Mouse (Mus musculus): Measurements from ENCODE around the gene Tns3. TPM values are rescaled to one million over a fixed set of nuclear protein-coding genes. Genes with fewer than 3 reads are reported as not detected.

Gene Tns3
- total and polyA plus RNA-seq, 3 experiments = 0.22 TPM; not detected in 2

- no peaks in the 10 kb centered on the region for H3K27me3 ChIP-seq (ENCODE audit: insufficient read depth, low read length)
- DNase-seq (ENCODE audit: low spot score) (no peak), ATAC-seq (ENCODE audit: extremely low read depth, insufficient number of reproducible peaks, low FRiP score, poor library complexity, severe bottlenecking) (no peak)
- H3K36me3 ChIP-seq (replicated peaks) = no peaks in the 10 kb centered on the region
- no peak overlapping the region for H3K4me3 ChIP-seq (ENCODE audit: low read depth, low read length)
- H3K9me3 ChIP-seq (replicated peaks) = peaks cover 6% of the 10 kb centered on the region
- TF ChIP-seq CTCF (IDR thresholded peaks at IDR 0.05; ENCODE audit: low read depth, low read length) = no peak
- TF ChIP-seq GATA1 (IDR thresholded peaks at IDR 0.05; ENCODE audit: borderline replicate concordance, low read length) = no peak
- no peak for TF ChIP-seq GATA2 (IDR thresholded peaks at IDR 0.05; ENCODE audit: borderline replicate concordance, low read depth, low read length)
- no peak for TF ChIP-seq POLR2AphosphoS5 (IDR thresholded peaks at IDR 0.05; ENCODE audit: insufficient replicate concordance, low read depth, low read length)
- TF ChIP-seq TAL1 (conservative IDR thresholded peaks at IDR 0.05; ENCODE audit: low read depth, low read length) = no peak
- no peaks in the 10 kb centered on the region for H3K4me1 ChIP-seq (ENCODE audit: insufficient read depth, low read depth, low read length)
Measured at GRCm38 (mm10) chr11:8481529-8481928, 182.8 kb downstream of the Tns3 start.

- TF ChIP-seq TAL1 (conservative IDR thresholded peaks at IDR 0.05; ENCODE audit: low read depth, low read length) (no peak), POLR2AphosphoS5 (IDR thresholded peaks at IDR 0.05; ENCODE audit: insufficient replicate concordance, low read depth, low read length) (no peak), GATA2 (IDR thresholded peaks at IDR 0.05; ENCODE audit: borderline replicate concordance, low read depth, low read length) (no peak), GATA1 (IDR thresholded peaks at IDR 0.05; ENCODE audit: borderline replicate concordance, low read length) (no peak), CTCF (IDR thresholded peaks at IDR 0.05; ENCODE audit: low read depth, low read length) (no peak)
- DNase-seq (ENCODE audit: low spot score) (no peak), ATAC-seq (ENCODE audit: extremely low read depth, insufficient number of reproducible peaks, low FRiP score, poor library complexity, severe bottlenecking) (no peak)
- H3K9me3 ChIP-seq (replicated peaks) = peaks cover 6% of the 10 kb centered on the region
- H3K4me1 ChIP-seq (ENCODE audit: insufficient read depth, low read depth, low read length) = no peaks in the 10 kb centered on the region
- no peaks in the 10 kb centered on the region for H3K27me3 ChIP-seq (ENCODE audit: insufficient read depth, low read length)
- no peak overlapping the region for H3K4me3 ChIP-seq (ENCODE audit: low read depth, low read length)
- H3K36me3 ChIP-seq (replicated peaks) = no peaks in the 10 kb centered on the region
Measured at GRCm38 (mm10) chr11:8479858-8480257, 184.5 kb downstream of the Tns3 start.

- Histone ChIP-seq H3K36me3 (replicated peaks) (no peaks in the 10 kb centered on the region), H3K27me3 (ENCODE audit: insufficient read depth, low read length) (no peaks in the 10 kb centered on the region), H3K4me3 (ENCODE audit: low read depth, low read length) (no peak overlapping the region), H3K4me1 (ENCODE audit: insufficient read depth, low read depth, low read length) (no peaks in the 10 kb centered on the region), H3K9me3 (replicated peaks) (peaks cover 6% of the 10 kb centered on the region)
- no peak for DNase-seq (ENCODE audit: low spot score)
- TF ChIP-seq POLR2AphosphoS5 (IDR thresholded peaks at IDR 0.05; ENCODE audit: insufficient replicate concordance, low read depth, low read length) (no peak), CTCF (IDR thresholded peaks at IDR 0.05; ENCODE audit: low read depth, low read length) (no peak), GATA2 (IDR thresholded peaks at IDR 0.05; ENCODE audit: borderline replicate concordance, low read depth, low read length) (no peak), TAL1 (conservative IDR thresholded peaks at IDR 0.05; ENCODE audit: low read depth, low read length) (no peak), GATA1 (IDR thresholded peaks at IDR 0.05; ENCODE audit: borderline replicate concordance, low read length) (no peak)
- no peak for ATAC-seq (ENCODE audit: extremely low read depth, insufficient number of reproducible peaks, low FRiP score, poor library complexity, severe bottlenecking)
Measured at GRCm38 (mm10) chr11:8479313-8479712, 185.0 kb downstream of the Tns3 start.

DNA sequence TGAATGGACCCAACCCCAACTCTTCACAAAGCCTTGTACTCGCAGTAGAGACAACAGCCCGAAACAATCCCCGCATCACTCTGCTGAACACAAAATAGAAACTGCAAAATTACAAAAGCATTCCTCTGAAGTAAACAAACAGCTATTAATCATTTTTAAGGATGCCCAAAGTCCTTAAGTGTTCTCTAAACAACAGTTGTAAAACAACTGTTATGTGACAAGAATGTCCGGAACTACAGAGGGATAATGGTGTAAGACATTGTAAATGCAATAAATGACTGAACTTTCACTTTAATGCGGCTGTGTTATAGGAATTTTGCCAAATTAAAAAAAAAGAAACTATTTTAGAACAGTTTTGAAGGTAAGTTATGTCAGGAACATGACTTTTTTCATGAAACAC lies 190.7 kb downstream of the Tns3 start:
- ATAC-seq (ENCODE audit: extremely low read depth, insufficient number of reproducible peaks, low FRiP score, poor library complexity, severe bottlenecking) (no peak), DNase-seq (ENCODE audit: low spot score) (no peak)
- H3K4me1 ChIP-seq (ENCODE audit: insufficient read depth, low read depth, low read length) = no peaks in the 10 kb centered on the region
- H3K9me3 ChIP-seq (replicated peaks) = peaks cover 6% of the 10 kb centered on the region; the same call in 1 of the 2 replicates
- H3K27me3 ChIP-seq (ENCODE audit: insufficient read depth, low read length) = no peaks in the 10 kb centered on the region
- TF ChIP-seq POLR2AphosphoS5 (IDR thresholded peaks at IDR 0.05; ENCODE audit: insufficient replicate concordance, low read depth, low read length) (no peak), GATA1 (IDR thresholded peaks at IDR 0.05; ENCODE audit: borderline replicate concordance, low read length) (no peak), CTCF (IDR thresholded peaks at IDR 0.05; ENCODE audit: low read depth, low read length) (no peak)
- H3K36me3 ChIP-seq (replicated peaks) = no peaks in the 10 kb centered on the region
- no peak overlapping the region for H3K4me3 ChIP-seq (ENCODE audit: low read depth, low read length)

DNA sequence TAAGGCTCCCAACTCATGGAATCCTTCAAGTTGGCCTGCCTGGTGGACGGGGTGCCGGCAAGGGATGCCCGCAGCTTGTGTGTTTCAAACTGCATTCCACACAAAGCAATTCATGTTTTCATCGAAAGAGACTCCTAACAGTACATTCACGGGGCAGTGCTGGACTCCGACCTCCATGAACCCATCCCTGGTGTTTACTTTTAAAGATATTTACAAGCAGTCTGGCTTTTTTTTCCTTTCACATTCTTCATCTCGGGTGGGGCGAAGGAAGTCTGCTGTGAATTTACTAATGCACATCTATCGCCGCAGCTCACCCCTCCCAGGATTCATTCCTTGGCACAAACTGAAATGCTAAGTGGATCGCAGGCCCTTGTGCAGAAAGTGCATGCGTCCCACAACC lies 191.9 kb downstream of the Tns3 start:
- TF ChIP-seq POLR2AphosphoS5 (IDR thresholded peaks at IDR 0.05; ENCODE audit: insufficient replicate concordance, low read depth, low read length) = no peak
- TF ChIP-seq TAL1 (conservative IDR thresholded peaks at IDR 0.05; ENCODE audit: low read depth, low read length) = no peak
- TF ChIP-seq GATA1 (IDR thresholded peaks at IDR 0.05; ENCODE audit: borderline replicate concordance, low read length) = no peak
- TF ChIP-seq GATA2 (IDR thresholded peaks at IDR 0.05; ENCODE audit: borderline replicate concordance, low read depth, low read length) = no peak
- TF ChIP-seq CTCF (IDR thresholded peaks at IDR 0.05; ENCODE audit: low read depth, low read length) = no peak
- ATAC-seq (ENCODE audit: extremely low read depth, insufficient number of reproducible peaks, low FRiP score, poor library complexity, severe bottlenecking) (no peak), DNase-seq (ENCODE audit: low spot score) (no peak)
- no peaks in the 10 kb centered on the region for H3K27me3 ChIP-seq (ENCODE audit: insufficient read depth, low read length)
- no peak overlapping the region for H3K4me3 ChIP-seq (ENCODE audit: low read depth, low read length)
- H3K4me1 ChIP-seq (ENCODE audit: insufficient read depth, low read depth, low read length) = no peaks in the 10 kb centered on the region
- H3K9me3 ChIP-seq (replicated peaks) = peaks cover 12% of the 10 kb centered on the region
- H3K36me3 ChIP-seq (replicated peaks) = no peaks in the 10 kb centered on the region

DNA sequence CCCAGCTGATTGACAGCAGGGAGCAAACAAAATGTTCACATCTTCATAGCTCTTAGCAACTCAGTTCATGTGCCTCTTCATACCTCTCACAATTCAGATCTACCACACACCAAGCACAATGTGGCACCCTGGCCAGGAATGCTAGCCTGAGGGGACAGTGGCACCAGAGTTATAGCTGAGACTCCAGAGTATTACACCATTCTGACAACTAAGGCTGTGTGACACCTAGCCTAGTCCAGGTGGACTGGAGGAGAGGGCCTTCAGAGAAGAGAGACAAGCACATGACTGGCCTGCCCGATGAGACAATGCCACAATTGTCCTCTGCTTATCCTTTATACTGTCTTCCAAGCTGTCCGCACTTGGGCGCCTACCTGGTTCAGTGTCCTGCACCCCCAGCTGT lies 192.8 kb downstream of the Tns3 start:
- Histone ChIP-seq H3K27me3 (ENCODE audit: insufficient read depth, low read length) (no peaks in the 10 kb centered on the region), H3K4me1 (ENCODE audit: insufficient read depth, low read depth, low read length) (no peaks in the 10 kb centered on the region), H3K4me3 (ENCODE audit: low read depth, low read length) (no peak overlapping the region), H3K36me3 (replicated peaks) (no peaks in the 10 kb centered on the region), H3K9me3 (replicated peaks) (peaks cover 15% of the 10 kb centered on the region)
- no peak for ATAC-seq (ENCODE audit: extremely low read depth, insufficient number of reproducible peaks, low FRiP score, poor library complexity, severe bottlenecking)
- DNase-seq (ENCODE audit: low spot score) = no peak
- TF ChIP-seq POLR2AphosphoS5 (IDR thresholded peaks at IDR 0.05; ENCODE audit: insufficient replicate concordance, low read depth, low read length) (no peak), CTCF (IDR thresholded peaks at IDR 0.05; ENCODE audit: low read depth, low read length) (no peak), GATA1 (IDR thresholded peaks at IDR 0.05; ENCODE audit: borderline replicate concordance, low read length) (no peak), TAL1 (conservative IDR thresholded peaks at IDR 0.05; ENCODE audit: low read depth, low read length) (no peak), GATA2 (IDR thresholded peaks at IDR 0.05; ENCODE audit: borderline replicate concordance, low read depth, low read length) (no peak)

All from G1E (cell line).